Mouse (Mus musculus) intestine, postnatal 0 days (tissue): Measurements from ENCODE around the gene Mitd1. TPM values are rescaled to one million over a fixed set of nuclear protein-coding genes. Genes with fewer than 3 reads are reported as not detected.

Source experiments
- ATAC-seq: fragments of 200-750 bp; cut with Nextera tagmentation; 2 replicates; pipeline ENCODE4 v1.8.0; 2017; ENCODE audit warnings: mild to moderate bottlenecking, moderate TSS enrichment, moderate library complexity
- H3K27ac ChIP-seq: fragments of 300-500 bp; sonication (generic); 2 replicates; pipeline ENCODE4 v1.5.1; 2014; ENCODE audit warnings: mild to moderate bottlenecking, low read depth, low read length, moderate library complexity
- H3K27me3 ChIP-seq: fragments of 300-500 bp; sonication (generic); replicated peaks from 2 replicates; pipeline ENCODE4 v1.6.1; 2014; ENCODE audit warnings: low read length, mixed read lengths; ENCODE audit not compliant: control insufficient read depth, insufficient read depth
- H3K36me3 ChIP-seq: fragments of 300-500 bp; sonication (generic); 2 replicates; pipeline ENCODE4 v1.6.1; 2014; ENCODE audit warnings: mild to moderate bottlenecking, moderate library complexity; ENCODE audit not compliant: control insufficient read depth, insufficient read depth
- H3K4me1 ChIP-seq: fragments of 300-500 bp; sonication (generic); replicated peaks from 2 replicates; pipeline ENCODE4 v1.6.1; 2014; ENCODE audit warnings: antibody characterized with exemption, low read length, mixed read lengths; ENCODE audit not compliant: control insufficient read depth, insufficient read depth
- H3K4me2 ChIP-seq: fragments of 300-500 bp; sonication (generic); replicated peaks from 2 replicates; pipeline ENCODE4 v1.6.1; 2014; ENCODE audit warnings: low read depth, mild to moderate bottlenecking, moderate library complexity
- H3K4me3 ChIP-seq: fragments of 300-500 bp; sonication (generic); 2 replicates; pipeline ENCODE4 v1.5.1; 2014; ENCODE audit warnings: low read depth, low read length
- H3K9ac ChIP-seq: fragments of 300-500 bp; sonication (generic); 2 replicates; pipeline ENCODE4 v1.6.1; 2014; ENCODE audit warnings: mild to moderate bottlenecking, low read depth, low read length
- H3K9me3 ChIP-seq: fragments of 300-500 bp; sonication (generic); 2 replicates; pipeline ENCODE4 v1.6.1; 2016; ENCODE audit warnings: mixed run types; ENCODE audit not compliant: control insufficient read depth
- CTCF ChIP-seq: sonication (generic); IDR thresholded peaks from 2 replicates; pipeline ENCODE4 v1.5.1; 2016; ENCODE audit warnings: low read depth, mild to moderate bottlenecking, control low read depth, antibody characterized with exemption, moderate library complexity
- WGBS: fragments of 180-500 bp; shearing (Covaris S2); extraction: QIAGEN DNeasy Blood & Tissue Kit; methylation state at CpG from one replicate; pipeline ENCODE4 v1.1.7; 2014; 5-methylcytosine and 5-hydroxymethylcytosine counted together
- polyA plus RNA-seq: library from polyadenylated mRNA; unstranded; fragments of >200 nt; fragmentation: Nextera tagmentation; extraction: Ambion mirVana; gene quantifications from 2 replicates; pipeline ENCODE4 v1.2.1, GENCODE M21; 2015

Gene Mitd1
- polyA plus RNA-seq, 1 experiment from 2014 or later = 32.3 TPM

GRCm38 (mm10) chr1:37889206-37889605, 1.0 kb downstream of the Mitd1 start:
- peak overlapping the region; percentile 70 for H3K9ac ChIP-seq
- H3K4me3 ChIP-seq = peak overlapping the region; percentile 85
- H3K36me3 ChIP-seq = peaks cover 10% of the 10 kb centered on the region
- 81% methylated on average over 7 of the region's 7 CpGs for WGBS
- H3K27me3 ChIP-seq = no peaks in the 10 kb centered on the region
- H3K9me3 ChIP-seq = no peaks in the 10 kb centered on the region
- no peak for TF ChIP-seq CTCF
- peak overlapping the region; percentile 77 for H3K4me2 ChIP-seq
- 0 out of 2 replicates have a peak overlapping the region, but pooled peaks have one; percentile 87 for H3K27ac ChIP-seq
- ATAC-seq = no peak
- H3K4me1 ChIP-seq = 0 out of 2 replicates have a peak, but pooled peaks cover 7% of the 10 kb centered on the region

- Histone ChIP-seq H3K27me3 (no peaks in the 10 kb centered on the region), H3K9me3 (no peaks in the 10 kb centered on the region), H3K27ac (no peak overlapping the region), H3K4me2 (no peak overlapping the region), H3K9ac (no peak overlapping the region), H3K4me1 (0 out of 2 replicates have a peak, but pooled peaks cover 5% of the 10 kb centered on the region), H3K4me3 (no peak overlapping the region), H3K36me3 (peaks cover 50% of the 10 kb centered on the region)
- TF ChIP-seq CTCF = no peak
- 81% methylated on average over 4 of the region's 4 CpGs for WGBS
- ATAC-seq = no peak; the same call in 1 of the 2 replicates
Measured at GRCm38 (mm10) chr1:37884451-37884850, 5.8 kb downstream of the Mitd1 start.

GRCm38 (mm10) chr1:37883411-37883810, 6.8 kb downstream of the Mitd1 start:
- ATAC-seq = no peak
- TF ChIP-seq CTCF = no peak
- H3K9ac ChIP-seq = no peak overlapping the region
- 85% methylated on average over 4 of the region's 4 CpGs for WGBS
- H3K36me3 ChIP-seq = peaks cover 60% of the 10 kb centered on the region
- no peak overlapping the region for H3K4me2 ChIP-seq
- H3K4me1 ChIP-seq = no peaks in the 10 kb centered on the region
- no peak overlapping the region for H3K27ac ChIP-seq
- H3K4me3 ChIP-seq = no peak overlapping the region
- H3K9me3 ChIP-seq = no peaks in the 10 kb centered on the region
- H3K27me3 ChIP-seq = no peaks in the 10 kb centered on the region

- no peak for ATAC-seq
- H3K36me3 ChIP-seq = peaks cover 73% of the 10 kb centered on the region
- TF ChIP-seq CTCF = no peak
- H3K4me3 ChIP-seq = no peak overlapping the region
- no peaks in the 10 kb centered on the region for H3K4me1 ChIP-seq
- no peak overlapping the region for H3K4me2 ChIP-seq
- no peak overlapping the region for H3K9ac ChIP-seq
- WGBS = 95% methylated on average over 13 of the region's 13 CpGs
- no peak overlapping the region for H3K27ac ChIP-seq
- H3K27me3 ChIP-seq = no peaks in the 10 kb centered on the region
- no peaks in the 10 kb centered on the region for H3K9me3 ChIP-seq
Measured at GRCm38 (mm10) chr1:37877736-37878460, 12.3 kb downstream of the Mitd1 start.

GRCm38 (mm10) chr1:37873157-37873556, 17.1 kb downstream of the Mitd1 start:
- 54% methylated on average over 4 of the region's 4 CpGs for WGBS
- Histone ChIP-seq H3K27ac (no peak overlapping the region), H3K9me3 (no peaks in the 10 kb centered on the region), H3K4me2 (peak overlapping the region; percentile 79), H3K9ac (no peak overlapping the region), H3K4me3 (no peak overlapping the region), H3K27me3 (no peaks in the 10 kb centered on the region), H3K4me1 (no peaks in the 10 kb centered on the region), H3K36me3 (peaks cover 29% of the 10 kb centered on the region)
- no peak for TF ChIP-seq CTCF
- no peak for ATAC-seq

- no peaks in the 10 kb centered on the region for H3K9me3 ChIP-seq
- WGBS = 3% methylated on average over 33 of the region's 33 CpGs
- H3K27me3 ChIP-seq = no peaks in the 10 kb centered on the region
- peak overlapping the region; percentile 57 for H3K27ac ChIP-seq
- peak; percentile 83 for ATAC-seq
- peaks cover 22% of the 10 kb centered on the region for H3K36me3 ChIP-seq
- no peak for TF ChIP-seq CTCF
- no peaks in the 10 kb centered on the region for H3K4me1 ChIP-seq
- peak overlapping the region; percentile 42 for H3K4me3 ChIP-seq
- peak overlapping the region; percentile 48 for H3K9ac ChIP-seq
- peak overlapping the region; percentile 79 for H3K4me2 ChIP-seq
Measured at GRCm38 (mm10) chr1:37872131-37873067, 17.8 kb downstream of the Mitd1 start.
